21 mouse cellular contexts compared by ENCODE assay signal in the genomic region with DNA sequence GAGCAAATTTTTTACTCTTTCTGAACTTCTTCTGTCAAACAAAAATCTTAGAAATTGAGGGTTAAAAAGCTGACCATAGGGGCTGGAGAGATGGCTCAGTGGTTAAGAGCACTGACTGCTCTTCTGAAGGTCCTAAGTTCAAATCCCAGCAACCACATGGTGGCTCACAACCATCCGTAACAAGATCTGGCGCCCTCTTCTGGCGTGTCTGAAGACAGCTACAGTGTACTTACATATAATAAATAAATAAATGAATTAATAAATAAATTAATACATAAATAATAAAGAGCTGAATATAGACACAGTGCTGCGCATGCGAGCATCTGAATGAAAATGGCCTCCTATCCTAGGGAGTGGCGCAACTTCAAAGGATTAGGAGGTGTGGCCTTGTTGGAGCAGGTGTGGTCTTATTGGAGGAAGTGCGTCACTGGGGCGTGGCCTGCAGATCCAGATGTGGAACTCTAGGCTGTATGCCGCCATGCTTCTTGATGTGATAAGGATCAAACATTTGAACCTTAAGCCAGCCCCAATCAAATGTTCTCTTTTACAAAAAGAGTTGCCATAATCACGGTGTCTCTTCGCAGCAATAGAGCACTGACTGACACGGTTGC. TPM values are rescaled to one million over a fixed set of nuclear protein-coding genes. Genes with fewer than 3 reads are reported as not detected.
A peak's percentile ranks its signal among the peaks of the same experiment; 100 is the strongest.
DNase-seq lines count a peak whose midpoint lies in the region; ATAC-seq and TF ChIP-seq lines count a peak whose summit lies in the region.
"Had no signal": no experiment of that assay in that cellular context is flagged by ENCODE, and none has a peak within 500 bp of the region (broad histone marks: within the 10 kb centered on the region; RNA-seq: fewer than 3 reads in every experiment).

No protein-coding gene starts in this region.

- TF ChIP-seq CTCF in heart, postnatal 0 days (IDR thresholded peaks at IDR 0.05; ENCODE audit: low read depth) = peak; percentile 10
- peak; percentile 31 for TF ChIP-seq CTCF in lung, postnatal 0 days (IDR thresholded peaks at IDR 0.05)
- TF ChIP-seq CTCF in MEL (IDR thresholded peaks at IDR 0.05 in 2 of 3, conservative IDR thresholded peaks at IDR 0.05 in 1 of 3; ENCODE audit: control insufficient read depth in 1 of 3, insufficient read depth in 1 of 3, low read depth in 2 of 3, low read length in 3 of 3, poor library complexity in 1 of 3, severe bottlenecking in 1 of 3) = peak; percentile 13 to 23 (median 17); a peak in 2 of 6 replicates

- ATAC-seq in heart, postnatal 0 days (ENCODE audit: insufficient read depth, low read depth) = no peak
- no peak for ATAC-seq in lung, postnatal 0 days
- ATAC-seq: forebrain, embryonic 13.5 days had no signal

- no peak; the same call in 1 of the 2 replicates for TF ChIP-seq RAD21 in MEL (IDR thresholded peaks at IDR 0.05; ENCODE audit: low read depth, low read length)

- no peak for DNase-seq in heart, postnatal 0 days (ENCODE audit: low spot score)
- DNase-seq in heart, embryonic 10.5 days (ENCODE audit: low spot score) = no peak
- no peak for DNase-seq in lung, postnatal 0 days (ENCODE audit: low spot score)
- no peak for DNase-seq in lung, adult 18-20 months
- peak; percentile 66 for DNase-seq in MEL (ENCODE audit: low read depth, low spot score)
- no peak for DNase-seq in natural killer cell, adult 2 months (ENCODE audit: low spot score in 2 of 2)
- DNase-seq in spleen, postnatal 10 days (ENCODE audit: low spot score in 2 of 2) = no peak
- DNase-seq: adrenal gland, postnatal 10 days; embryo, embryonic 11 days; heart, postnatal 36 days; lung, postnatal 14 days; right cerebral cortex, adult 18-20 months had no signal

- TF ChIP-seq EP300 in heart, postnatal 0 days (IDR thresholded peaks at IDR 0.05; ENCODE audit: low read depth) = no peak
- no peak for TF ChIP-seq EP300 in lung, postnatal 0 days (IDR thresholded peaks at IDR 0.05)
- TF ChIP-seq EP300 in MEL (IDR thresholded peaks at IDR 0.05; ENCODE audit: low read depth in 1 of 2, low read length in 2 of 2) = no peak

- no peaks in the 10 kb centered on the region for H3K9me3 ChIP-seq in heart, postnatal 0 days (replicated peaks; ENCODE audit: control insufficient read depth, low read length)
- H3K9me3 ChIP-seq in heart, embryonic 10.5 days = no peaks in the 10 kb centered on the region
- no peaks in the 10 kb centered on the region for H3K9me3 ChIP-seq in lung, postnatal 0 days (ENCODE audit: low read length)
- no peaks in the 10 kb centered on the region for H3K9me3 ChIP-seq in MEL (replicated peaks; ENCODE audit: insufficient read depth, low read length)
- H3K9me3 ChIP-seq: forebrain, embryonic 13.5 days; limb, embryonic 15.5 days; neural tube, embryonic 15.5 days had no signal

- no peaks in the 10 kb centered on the region for H3K27me3 ChIP-seq in heart, postnatal 0 days (ENCODE audit: control insufficient read depth, insufficient read depth, low read length)
- H3K27me3 ChIP-seq in heart, embryonic 10.5 days (ENCODE audit: insufficient read depth, poor library complexity, severe bottlenecking) = no peaks in the 10 kb centered on the region
- no peaks in the 10 kb centered on the region for H3K27me3 ChIP-seq in lung, postnatal 0 days (replicated peaks; ENCODE audit: insufficient read depth, low read length)
- no peaks in the 10 kb centered on the region for H3K27me3 ChIP-seq in MEL (ENCODE audit: control insufficient read depth in 1 of 2, insufficient read depth in 2 of 2, low read length in 2 of 2)
- H3K27me3 ChIP-seq: forebrain, embryonic 13.5 days; limb, embryonic 15.5 days; neural tube, embryonic 15.5 days had no signal

- H3K36me3 ChIP-seq in heart, postnatal 0 days (replicated peaks; ENCODE audit: control insufficient read depth, insufficient read depth, low read length) = no peaks in the 10 kb centered on the region
- no peaks in the 10 kb centered on the region for H3K36me3 ChIP-seq in heart, embryonic 10.5 days
- no peaks in the 10 kb centered on the region for H3K36me3 ChIP-seq in lung, postnatal 0 days (ENCODE audit: insufficient read depth, low read length)
- H3K36me3 ChIP-seq in MEL (ENCODE audit: control insufficient read depth in 1 of 2, insufficient read depth in 2 of 2, low read length in 2 of 2) = peaks cover 0 to 4% of the 10 kb centered on the region in 2 experiments; a peak in 1 of 4 replicates
- H3K36me3 ChIP-seq: limb, embryonic 15.5 days; neural tube, embryonic 15.5 days had no signal

- WGBS in heart, postnatal 0 days = 91% methylated on average over 12 of the region's 12 CpGs
- WGBS in heart, embryonic 10.5 days = 90% methylated on average over 12 of the region's 12 CpGs
- WGBS in lung, postnatal 0 days = 91% methylated on average over 12 of the region's 12 CpGs

- peaks cover 31% of the 10 kb centered on the region for H3K4me1 ChIP-seq in heart, postnatal 0 days (ENCODE audit: control insufficient read depth, insufficient read depth)
- peaks cover 38% of the 10 kb centered on the region for H3K4me1 ChIP-seq in heart, embryonic 10.5 days
- H3K4me1 ChIP-seq in lung, postnatal 0 days (ENCODE audit: insufficient read depth, low read depth, low read length) = peaks cover 8% of the 10 kb centered on the region
- peaks cover 0 to 6% of the 10 kb centered on the region in 2 experiments; a peak in 3 of 4 replicates for H3K4me1 ChIP-seq in MEL (ENCODE audit: control insufficient read depth in 1 of 2, insufficient read depth in 2 of 2, low read length in 2 of 2)

- no peak for TF ChIP-seq POLR2A in MEL (IDR thresholded peaks at IDR 0.05; ENCODE audit: control insufficient read depth in 1 of 2, insufficient read depth in 1 of 2, low read depth in 1 of 2, low read length in 2 of 2, poor library complexity in 1 of 2)

- H3K27ac ChIP-seq in heart, postnatal 0 days (ENCODE audit: low read depth) = no peak overlapping the region
- H3K27ac ChIP-seq in heart, embryonic 10.5 days = no peak overlapping the region
- no peak overlapping the region for H3K27ac ChIP-seq in lung, postnatal 0 days (ENCODE audit: low read length)
- no peak overlapping the region for H3K27ac ChIP-seq in MEL (ENCODE audit: control insufficient read depth, low read depth, low read length)
- H3K27ac ChIP-seq: forebrain, embryonic 13.5 days; limb, embryonic 15.5 days; neural tube, embryonic 15.5 days had no signal

- H3K9ac ChIP-seq in heart, postnatal 0 days (replicated peaks; ENCODE audit: low read depth, low read length) = no peak overlapping the region
- no peak overlapping the region for H3K9ac ChIP-seq in lung, postnatal 0 days (replicated peaks; ENCODE audit: low read depth)
- H3K9ac ChIP-seq in MEL (ENCODE audit: control insufficient read depth, low read depth, low read length, poor library complexity, severe bottlenecking) = no peak overlapping the region
- H3K9ac ChIP-seq: forebrain, embryonic 13.5 days; limb, embryonic 15.5 days; neural tube, embryonic 15.5 days had no signal

- H3K4me3 ChIP-seq in heart, postnatal 0 days (ENCODE audit: low read depth, low read length) = no peak overlapping the region
- H3K4me3 ChIP-seq in heart, embryonic 10.5 days = no peak overlapping the region
- no peak overlapping the region for H3K4me3 ChIP-seq in lung, postnatal 0 days (ENCODE audit: low read depth, low read length)
- H3K4me3 ChIP-seq in MEL (ENCODE audit: control insufficient read depth in 1 of 2, insufficient read depth in 1 of 2, low read depth in 2 of 2, low read length in 2 of 2) = no peak overlapping the region
- H3K4me3 ChIP-seq: forebrain, embryonic 13.5 days; limb, embryonic 15.5 days; neural tube, embryonic 15.5 days had no signal

- no peak overlapping the region for H3K4me2 ChIP-seq in heart, postnatal 0 days (ENCODE audit: low read depth, low read length)
- no peak overlapping the region for H3K4me2 ChIP-seq in lung, postnatal 0 days (replicated peaks; ENCODE audit: low read depth, low read length)
- H3K4me2 ChIP-seq: forebrain, embryonic 13.5 days; limb, embryonic 15.5 days; neural tube, embryonic 15.5 days had no signal

- H3K79me2 ChIP-seq in MEL (ENCODE audit: control insufficient read depth, insufficient read depth, low read length, poor library complexity) = peaks cover 1% of the 10 kb centered on the region; the same call in 1 of the 2 replicates

TF ChIP-seq in MEL, 35 proteins besides CTCF, POLR2A, EP300 and RAD21:
- TF ChIP-seq MYB (IDR thresholded peaks at IDR 0.05; ENCODE audit: low read depth, low read length) = no peak
- no peak for TF ChIP-seq SMC3 (IDR thresholded peaks at IDR 0.05; ENCODE audit: low read depth, low read length)
- TF ChIP-seq NRF1 (IDR thresholded peaks at IDR 0.05; ENCODE audit: insufficient read depth, low read depth, low read length, poor library complexity, severe bottlenecking) = no peak
- TF ChIP-seq MYC (IDR thresholded peaks at IDR 0.05; ENCODE audit: low read depth, low read length) = 0 out of 2 replicates have a peak, but pooled peaks have one; percentile 37
- 0 out of 2 replicates have a peak, but pooled peaks have one; percentile 23 for TF ChIP-seq GATA1 (IDR thresholded peaks at IDR 0.05; ENCODE audit: low read depth, low read length)

RNA-seq across cellular contexts. Expression of a gene that starts 12.2 kb away (rescaled TPM):
- total RNA-seq in heart, postnatal 0 days (2014; rRNA removed; ENCODE audit: low replicate concordance) = 32.1 and 44.3 TPM in 2 replicates
- 31.2 and 34.8 TPM in 2 replicates for polyA plus RNA-seq in heart, postnatal 0 days (2015; fragmentation: Nextera tagmentation; extraction: Ambion mirVana)
- polyA plus RNA-seq in heart, embryonic 10.5 days (2016; fragmentation: Nextera tagmentation; extraction: Ambion mirVana) = 27.7 and 28.7 TPM in 2 replicates
- polyA plus RNA-seq in lung, postnatal 0 days (2015; fragmentation: Nextera tagmentation; extraction: Ambion mirVana) = 40.4 and 43.0 TPM in 2 replicates
- total RNA-seq in MEL (2012; rRNA removed) = 29.0 and 29.8 TPM in 2 replicates
- 10 to 100 TPM in 1 of 2 experiments, not detected in 1; 60.9 TPM for polyA plus RNA-seq in MEL (2012; ENCODE audit: insufficient read depth in 1 of 2, insufficient read length in 2 of 2, low read depth in 1 of 2, low replicate concordance in 2 of 2, missing spikeins in 1 of 2)

RNA-seq across cellular contexts. Expression of a gene that starts 49.0 kb away (rescaled TPM):
- total RNA-seq in heart, postnatal 0 days (2014; rRNA removed; ENCODE audit: low replicate concordance) = not detected in 2 replicates
- polyA plus RNA-seq in heart, postnatal 0 days (2015; fragmentation: Nextera tagmentation; extraction: Ambion mirVana) = not detected in 2 replicates
- polyA plus RNA-seq in heart, embryonic 10.5 days (2016; fragmentation: Nextera tagmentation; extraction: Ambion mirVana) = not detected in 2 replicates
- 2.2 TPM in 1 of 2 replicates, not detected in the other for polyA plus RNA-seq in lung, postnatal 0 days (2015; fragmentation: Nextera tagmentation; extraction: Ambion mirVana)
- 4.8 and 5.4 TPM in 2 replicates for total RNA-seq in MEL (2012; rRNA removed)
- 10 to 100 TPM in 1 of 2 experiments, not detected in 1; 53.0 TPM for polyA plus RNA-seq in MEL (2012; ENCODE audit: insufficient read depth in 1 of 2, insufficient read length in 2 of 2, low read depth in 1 of 2, low replicate concordance in 2 of 2, missing spikeins in 1 of 2)
- total RNA-seq: adrenal gland, postnatal 10 days; heart, adult 8-10 months; heart, postnatal 36 days; left cerebral cortex, postnatal 14 days had no signal
- polyA plus RNA-seq: cerebellum, adult 2 months; forebrain, embryonic 13.5 days; kidney, embryonic 16.5 days; limb, embryonic 15.5 days; neural tube, embryonic 15.5 days; spleen, adult 2 months; testis, adult 2 months had no signal
